Mouse (Mus musculus): Measurements from ENCODE around the gene Oxnad1. TPM values are rescaled to one million over a fixed set of nuclear protein-coding genes. Genes with fewer than 3 reads are reported as not detected.
"Not testable (repeated sequence)": the region's sequence is repeated elsewhere in the genome, so short reads cannot be mapped to it uniquely, and the experiment has no call there.

The Oxnad1 gene
- polyA plus RNA-seq, 1 experiment from 2014 or later = 39.1 TPM

- H3K9me3 ChIP-seq = no peaks in the 10 kb centered on the region
- H3K4me3 ChIP-seq (replicated peaks) = no peak overlapping the region
- 0 out of 2 replicates have a peak, but pooled peaks cover 2% of the 10 kb centered on the region for H3K4me1 ChIP-seq (replicated peaks)
- no peak overlapping the region for H3K4me2 ChIP-seq (replicated peaks)
- H3K27me3 ChIP-seq (replicated peaks) = no peaks in the 10 kb centered on the region
- peaks cover 20% of the 10 kb centered on the region for H3K36me3 ChIP-seq
- H3K27ac ChIP-seq = no peak overlapping the region
- ATAC-seq = no peak
- no peak overlapping the region for H3K9ac ChIP-seq
- WGBS = 85% methylated on average over 11 of the region's 11 CpGs
These were observed 8.4 kb downstream of the Oxnad1 start for GRCm38 (mm10) chr14:32093500-32094117.

GRCm38 (mm10) chr14:32095646-32096045 is 10.5 kb downstream of the Oxnad1 start:
- 85% methylated on average over 5 of the region's 5 CpGs for WGBS
- H3K4me3 ChIP-seq (replicated peaks) = no peak overlapping the region
- H3K9me3 ChIP-seq = no peaks in the 10 kb centered on the region
- H3K27ac ChIP-seq = no peak overlapping the region
- no peaks in the 10 kb centered on the region for H3K27me3 ChIP-seq (replicated peaks)
- no peak for ATAC-seq
- no peak overlapping the region for H3K4me2 ChIP-seq (replicated peaks)
- H3K9ac ChIP-seq = no peak overlapping the region
- peaks cover 34% of the 10 kb centered on the region for H3K36me3 ChIP-seq
- 0 out of 2 replicates have a peak, but pooled peaks cover 2% of the 10 kb centered on the region for H3K4me1 ChIP-seq (replicated peaks)

GRCm38 (mm10) chr14:32096740-32097139 is 11.6 kb downstream of the Oxnad1 start:
- H3K27ac ChIP-seq = no peak overlapping the region
- H3K27me3 ChIP-seq (replicated peaks) = no peaks in the 10 kb centered on the region
- ATAC-seq = no peak
- no peak overlapping the region for H3K9ac ChIP-seq
- no peaks in the 10 kb centered on the region for H3K9me3 ChIP-seq
- H3K36me3 ChIP-seq = peaks cover 34% of the 10 kb centered on the region
- H3K4me3 ChIP-seq (replicated peaks) = no peak overlapping the region
- no peaks in the 10 kb centered on the region for H3K4me1 ChIP-seq (replicated peaks)
- no peak overlapping the region for H3K4me2 ChIP-seq (replicated peaks)
- WGBS = 83% methylated on average over 5 of the region's 5 CpGs

GRCm38 (mm10) chr14:32097691-32098090 is 12.5 kb downstream of the Oxnad1 start:
- no peak overlapping the region for H3K4me3 ChIP-seq (replicated peaks)
- WGBS = 94% methylated on average over 7 of the region's 7 CpGs
- no peak for ATAC-seq
- H3K9me3 ChIP-seq = no peaks in the 10 kb centered on the region
- no peak overlapping the region for H3K27ac ChIP-seq
- H3K36me3 ChIP-seq = peaks cover 34% of the 10 kb centered on the region
- no peak overlapping the region for H3K9ac ChIP-seq
- H3K27me3 ChIP-seq (replicated peaks) = no peaks in the 10 kb centered on the region
- no peaks in the 10 kb centered on the region for H3K4me1 ChIP-seq (replicated peaks)
- H3K4me2 ChIP-seq (replicated peaks) = no peak overlapping the region

GRCm38 (mm10) chr14:32098951-32099350 is 13.8 kb downstream of the Oxnad1 start:
- H3K4me3 ChIP-seq (replicated peaks) = no peak overlapping the region
- ATAC-seq = no peak
- H3K36me3 ChIP-seq = peaks cover 33% of the 10 kb centered on the region
- 96% methylated on average over 3 of the region's 3 CpGs for WGBS
- no peaks in the 10 kb centered on the region for H3K4me1 ChIP-seq (replicated peaks)
- no peaks in the 10 kb centered on the region for H3K9me3 ChIP-seq
- no peak overlapping the region for H3K4me2 ChIP-seq (replicated peaks)
- no peak overlapping the region for H3K9ac ChIP-seq
- H3K27ac ChIP-seq = no peak overlapping the region
- H3K27me3 ChIP-seq (replicated peaks) = no peaks in the 10 kb centered on the region

- Histone ChIP-seq H3K9me3 (no peaks in the 10 kb centered on the region), H3K4me2 (replicated peaks) (no peak overlapping the region), H3K4me3 (replicated peaks) (no peak overlapping the region), H3K27me3 (replicated peaks) (no peaks in the 10 kb centered on the region), H3K27ac (no peak overlapping the region), H3K4me1 (replicated peaks) (no peaks in the 10 kb centered on the region), H3K9ac (no peak overlapping the region), H3K36me3 (peaks cover 18% of the 10 kb centered on the region)
- 82% methylated on average over 4 of the region's 4 CpGs for WGBS
- ATAC-seq = no peak
These were observed 18.4 kb downstream of the Oxnad1 start for GRCm38 (mm10) chr14:32103556-32103955.

GRCm38 (mm10) chr14:32105663-32106062 is 20.5 kb downstream of the Oxnad1 start:
- 57% methylated on average over 7 of the region's 7 CpGs for WGBS
- H3K4me2 ChIP-seq (replicated peaks) = no peak overlapping the region
- H3K36me3 ChIP-seq = 0 out of 2 replicates have a peak, but pooled peaks cover 4% of the 10 kb centered on the region
- no peaks in the 10 kb centered on the region for H3K9me3 ChIP-seq
- H3K4me3 ChIP-seq (replicated peaks) = no peak overlapping the region
- H3K27me3 ChIP-seq (replicated peaks) = no peaks in the 10 kb centered on the region
- no peaks in the 10 kb centered on the region for H3K4me1 ChIP-seq (replicated peaks)
- no peak for ATAC-seq
- no peak overlapping the region for H3K9ac ChIP-seq
- H3K27ac ChIP-seq = no peak overlapping the region

GRCm38 (mm10) chr14:32106911-32107310 is 21.7 kb downstream of the Oxnad1 start:
- Histone ChIP-seq H3K27me3 (replicated peaks) (no peaks in the 10 kb centered on the region), H3K4me1 (replicated peaks) (no peaks in the 10 kb centered on the region), H3K4me3 (replicated peaks) (no peak overlapping the region), H3K9me3 (no peaks in the 10 kb centered on the region), H3K36me3 (0 out of 2 replicates have a peak, but pooled peaks cover 4% of the 10 kb centered on the region), H3K4me2 (replicated peaks) (no peak overlapping the region), H3K27ac (no peak overlapping the region), H3K9ac (no peak overlapping the region)
- WGBS = 85% methylated on average over 4 of the region's 4 CpGs
- ATAC-seq = no peak

GRCm38 (mm10) chr14:32112124-32112523 is 26.9 kb downstream of the Oxnad1 start:
- ATAC-seq; H3K4me3 ChIP-seq (replicated peaks); H3K4me2 ChIP-seq (replicated peaks); H3K9ac ChIP-seq; H3K4me1 ChIP-seq (replicated peaks); H3K27me3 ChIP-seq (replicated peaks); H3K9me3 ChIP-seq; H3K36me3 ChIP-seq; H3K27ac ChIP-seq: not testable (repeated sequence)
- 92% methylated on average over 10 of the region's 10 CpGs for WGBS

- Histone ChIP-seq H3K27ac (no peak overlapping the region), H3K4me2 (replicated peaks) (no peak overlapping the region), H3K4me3 (replicated peaks) (no peak overlapping the region)
These were observed 36.1 kb downstream of the Oxnad1 start for GRCm38 (mm10) chr14:32120940-32121919.

GRCm38 (mm10) chr14:32121920-32122315 is 36.7 kb downstream of the Oxnad1 start:
- Histone ChIP-seq H3K27ac (no peak overlapping the region), H3K4me1 (replicated peaks) (no peaks in the 10 kb centered on the region), H3K9me3 (no peaks in the 10 kb centered on the region), H3K27me3 (replicated peaks) (no peaks in the 10 kb centered on the region), H3K4me3 (replicated peaks) (no peak overlapping the region), H3K4me2 (replicated peaks) (no peak overlapping the region), H3K9ac (no peak overlapping the region), H3K36me3 (no peaks in the 10 kb centered on the region)
- 42% methylated on average over 2 of the region's 2 CpGs for WGBS
- no peak for ATAC-seq

More at GRCm38 (mm10) chr14:32120940-32121919, 36.1 kb downstream of the Oxnad1 start:
- Histone ChIP-seq H3K4me1 (replicated peaks) (no peaks in the 10 kb centered on the region), H3K27me3 (replicated peaks) (no peaks in the 10 kb centered on the region), H3K9me3 (no peaks in the 10 kb centered on the region), H3K9ac (no peak overlapping the region), H3K36me3 (no peaks in the 10 kb centered on the region)
- no peak for ATAC-seq
- 63% methylated on average over 11 of the region's 11 CpGs for WGBS

- Histone ChIP-seq H3K4me3 (replicated peaks) (no peak overlapping the region), H3K36me3 (no peaks in the 10 kb centered on the region), H3K9ac (no peak overlapping the region), H3K9me3 (no peaks in the 10 kb centered on the region), H3K4me2 (replicated peaks) (no peak overlapping the region), H3K27ac (no peak overlapping the region), H3K4me1 (replicated peaks) (no peaks in the 10 kb centered on the region), H3K27me3 (replicated peaks) (no peaks in the 10 kb centered on the region)
- no peak for ATAC-seq
- 57% methylated on average over 3 of the region's 3 CpGs for WGBS
These were observed 39.1 kb downstream of the Oxnad1 start for GRCm38 (mm10) chr14:32124261-32124660.
